Mouse (Mus musculus) naive thymus-derived CD4-positive, alpha-beta T cell, adult 2 months (primary cell): ENCODE measurements around the gene Vti1a.

Experiments used
- DNase-seq: peaks from one replicate; pipeline ENCODE4 v3.0.0-alpha.2; 2011; ENCODE audit warnings: low read depth

Gene Vti1a

DNA sequence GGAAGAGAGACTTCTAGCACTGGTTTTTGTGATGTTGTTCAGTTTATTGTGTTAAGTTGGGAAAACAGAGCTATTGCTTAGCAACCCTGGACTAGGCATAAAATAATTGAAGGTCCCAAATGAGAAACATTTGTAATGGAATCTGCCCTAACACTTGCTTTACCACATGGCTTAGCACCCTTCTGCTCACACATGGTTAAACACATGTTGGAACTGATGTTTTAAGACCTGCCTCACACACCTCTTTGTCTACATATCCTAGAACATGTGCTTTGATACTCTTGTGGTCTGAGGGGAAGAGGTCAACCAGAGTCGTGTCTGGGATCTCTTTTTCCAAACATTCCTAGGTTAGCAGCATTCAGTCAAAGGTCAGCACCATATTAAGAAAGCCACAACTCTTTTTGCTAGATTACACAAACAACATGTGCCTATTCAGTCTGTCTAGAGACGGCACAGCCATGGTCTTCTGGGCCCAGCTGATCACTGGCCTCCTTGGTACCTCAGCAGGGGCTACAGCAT is 210.7 kb downstream of the Vti1a start:
- no peak for DNase-seq

- DNase-seq: no peak
Measured at GRCm38 (mm10) chr19:55530041-55530440, 213.9 kb downstream of the Vti1a start.

DNA sequence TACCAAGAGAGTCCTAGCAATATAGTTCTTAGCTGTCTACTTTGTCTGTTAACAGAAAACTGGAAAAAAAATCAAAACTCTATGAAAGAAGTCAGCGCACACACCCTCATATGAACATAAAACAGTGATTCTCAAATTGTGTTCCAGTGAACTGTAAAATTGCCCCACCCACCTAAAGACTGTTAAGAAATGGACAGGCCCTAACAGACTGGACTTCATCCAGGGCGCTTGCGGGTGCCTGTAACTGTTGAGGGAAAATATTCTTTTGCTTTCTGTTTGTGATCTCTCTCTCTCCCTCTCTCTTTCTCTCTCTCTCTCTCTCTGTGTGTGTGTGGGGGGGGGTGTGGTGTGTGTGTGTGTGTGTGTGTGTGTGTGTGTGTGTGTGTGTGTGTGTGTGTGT is 216.6 kb downstream of the Vti1a start:
- DNase-seq: no peak

GRCm38 (mm10) chr19:55536273-55536937 is 220.3 kb downstream of the Vti1a start:
- DNase-seq: no peak

DNA sequence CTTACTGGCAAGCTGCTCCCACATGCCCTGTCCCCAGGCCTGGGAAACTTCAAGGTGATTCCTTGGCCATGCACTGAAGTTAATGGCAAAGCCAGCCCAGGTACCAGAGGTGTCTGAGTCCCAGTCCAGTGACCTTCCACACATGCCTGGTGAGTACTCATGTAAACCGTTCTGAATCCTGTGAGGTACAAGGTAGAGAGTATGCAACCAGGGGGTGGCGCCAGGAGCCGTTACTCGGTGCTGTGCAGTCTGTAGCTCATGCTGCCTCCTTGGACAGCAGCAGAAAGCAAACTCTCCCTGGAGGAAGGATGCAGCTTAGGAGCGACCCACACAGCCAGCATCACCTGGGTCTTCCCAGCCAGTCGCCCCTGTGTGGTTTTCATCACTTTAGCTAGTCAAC is 221.6 kb downstream of the Vti1a start:
- DNase-seq: no peak

DNA sequence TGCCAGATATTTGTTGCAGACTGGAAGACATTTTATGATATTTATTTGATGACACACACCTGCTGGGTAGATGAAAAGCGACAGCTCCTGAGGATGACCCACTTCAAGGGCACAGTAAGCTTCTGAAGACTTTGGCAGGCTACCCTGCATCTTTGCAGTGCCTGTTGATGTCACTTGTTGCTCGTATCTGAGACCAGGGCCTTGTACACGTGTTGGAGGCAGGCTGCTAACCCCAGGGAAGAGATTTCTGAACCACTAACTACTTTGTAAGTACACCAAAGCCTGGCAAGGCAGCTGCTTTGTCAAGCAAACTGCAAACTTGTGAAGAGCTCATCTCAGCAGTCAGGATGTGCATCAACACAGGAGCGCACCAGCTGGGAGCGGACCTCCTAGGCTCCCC is 225.5 kb downstream of the Vti1a start:
- DNase-seq: no peak

- DNase-seq: no peak
Measured at GRCm38 (mm10) chr19:55542461-55542860, 226.4 kb downstream of the Vti1a start.

- no peak for DNase-seq
Measured at GRCm38 (mm10) chr19:55543188-55543587, 227.1 kb downstream of the Vti1a start.

GRCm38 (mm10) chr19:55544498-55544897 is 228.4 kb downstream of the Vti1a start:
- peak; percentile 12 for DNase-seq

GRCm38 (mm10) chr19:55545529-55545928 is 229.4 kb downstream of the Vti1a start:
- DNase-seq: peak; percentile 60

DNA sequence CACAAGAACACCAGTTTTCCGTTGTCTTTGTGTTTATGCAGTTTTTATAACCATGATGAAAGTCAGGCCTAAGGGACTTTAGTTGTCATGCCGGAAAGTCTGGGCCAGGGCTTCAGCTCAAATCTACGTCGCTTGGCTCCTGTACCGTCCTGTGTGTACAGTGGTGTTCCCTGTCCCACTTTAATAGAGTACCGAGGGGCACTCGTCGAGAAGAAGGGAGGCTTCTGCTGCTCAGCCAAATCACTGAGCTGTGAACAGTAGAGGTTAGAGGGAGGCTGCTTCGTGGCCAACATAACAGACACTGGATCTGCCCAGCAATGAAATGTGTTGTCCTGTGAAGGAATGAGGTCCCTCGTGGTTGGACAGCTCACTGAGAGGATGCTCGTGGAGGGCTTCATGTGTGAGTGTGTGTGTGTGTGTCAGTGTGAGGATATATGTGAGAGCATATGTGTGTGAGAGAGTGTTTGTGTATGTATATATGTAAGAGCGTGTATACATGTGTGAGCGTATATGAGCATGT is 230.0 kb downstream of the Vti1a start:
- no peak for DNase-seq

- DNase-seq: no peak
Measured at GRCm38 (mm10) chr19:55548206-55548605, 232.1 kb downstream of the Vti1a start.

- no peak for DNase-seq
Measured at GRCm38 (mm10) chr19:55548656-55549055, 232.6 kb downstream of the Vti1a start.

GRCm38 (mm10) chr19:55550176-55550575 is 234.1 kb downstream of the Vti1a start:
- no peak for DNase-seq

- no peak for DNase-seq
Measured at GRCm38 (mm10) chr19:55552339-55552738, 236.2 kb downstream of the Vti1a start.

- DNase-seq: no peak
Measured at GRCm38 (mm10) chr19:55552861-55553260, 236.8 kb downstream of the Vti1a start.

DNA sequence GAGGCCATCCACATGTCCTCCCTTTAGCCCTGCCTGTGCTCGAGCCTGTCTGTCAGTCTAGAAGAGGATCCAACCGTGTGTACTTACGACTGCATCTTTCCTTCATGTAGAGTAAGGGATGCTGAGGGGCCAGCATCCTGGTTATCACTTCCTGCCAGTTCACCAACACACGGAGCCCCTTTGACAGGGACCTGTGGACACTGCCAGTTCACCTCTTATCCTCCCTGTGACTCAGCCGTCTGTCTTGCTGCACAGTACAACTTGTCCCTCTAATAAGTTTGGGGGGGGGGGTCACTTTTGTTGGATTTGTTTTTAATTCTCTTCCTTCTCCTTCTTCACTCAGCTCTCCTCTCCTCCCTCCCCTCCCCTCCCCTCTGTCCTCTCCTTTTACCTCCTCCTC is 238.2 kb downstream of the Vti1a start:
- DNase-seq: no peak

- DNase-seq: no peak
Measured at GRCm38 (mm10) chr19:55554703-55555102, 238.6 kb downstream of the Vti1a start.

DNA sequence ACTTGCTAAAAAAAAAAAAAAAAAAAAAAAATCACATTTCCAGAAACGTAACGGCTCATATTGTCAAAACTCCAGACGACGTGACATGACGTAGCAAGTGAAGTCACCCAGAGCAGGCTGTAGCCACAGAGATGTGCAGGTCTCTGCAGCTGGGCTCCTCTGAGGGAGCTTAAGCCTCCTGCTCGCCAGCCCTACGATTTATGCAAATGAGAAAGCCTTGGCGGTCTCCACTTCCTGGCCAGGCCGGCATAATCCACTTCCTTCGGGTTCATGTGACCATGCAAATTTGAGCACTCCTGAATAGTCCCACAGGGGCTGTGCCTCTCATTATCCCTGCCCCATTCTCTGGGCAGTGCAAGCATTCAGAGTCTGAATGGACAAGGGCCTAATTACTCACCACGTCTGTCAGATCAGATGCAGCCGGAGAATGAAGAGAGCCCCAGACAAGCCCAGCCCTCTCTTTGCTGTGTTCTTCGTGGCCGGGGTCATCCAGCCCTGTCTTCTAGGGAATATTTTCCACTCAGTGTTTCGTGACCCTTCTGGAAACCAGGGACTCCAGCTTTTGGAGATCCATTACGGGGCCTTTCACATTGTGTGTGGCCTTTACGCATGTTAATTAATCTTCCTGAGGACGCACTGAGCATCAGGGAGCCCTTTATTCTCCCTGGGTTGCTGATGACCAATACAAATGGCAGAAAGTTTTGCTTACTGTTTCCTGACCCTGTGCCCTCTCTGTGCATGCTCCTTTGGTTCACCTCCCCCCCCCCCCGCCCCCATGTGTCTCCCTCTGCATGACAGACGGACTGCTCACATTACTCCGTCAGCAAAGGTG is 240.3 kb downstream of the Vti1a start:
- DNase-seq: no peak

GRCm38 (mm10) chr19:55559331-55559730 is 243.2 kb downstream of the Vti1a start:
- DNase-seq: no peak

GRCm38 (mm10) chr19:55560088-55560682 is 244.1 kb downstream of the Vti1a start:
- no peak for DNase-seq

DNA sequence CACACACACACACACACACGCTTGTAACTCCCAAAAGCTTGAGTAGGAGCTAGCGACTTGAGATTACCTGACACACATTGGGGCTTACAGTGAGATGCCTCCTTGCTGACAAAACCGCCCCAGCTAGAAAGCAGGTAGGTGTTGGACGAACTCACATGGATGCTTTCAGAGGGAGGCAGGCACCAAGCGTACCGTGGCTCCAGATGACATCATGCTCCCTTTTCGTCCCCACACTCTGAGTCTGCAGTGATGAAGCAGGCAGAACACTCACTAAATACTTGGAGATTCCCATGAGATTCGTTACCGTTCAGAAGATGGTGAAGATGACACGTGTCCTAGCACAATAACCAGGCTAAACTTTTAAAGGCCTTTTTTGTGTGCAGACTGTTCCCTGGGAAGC is 245.4 kb downstream of the Vti1a start:
- no peak for DNase-seq
